Mouse (Mus musculus) heart, adult 2 months (tissue): ENCODE measurements around the gene Ugt1a6a. TPM values are rescaled to one million over a fixed set of nuclear protein-coding genes. Genes with fewer than 3 reads are reported as not detected.

ENCODE experiments used
- DNase-seq, 2 experiments: peaks; one replicate each; pipeline ENCODE4 v3.0.0; 2021
- H3K27ac ChIP-seq: fragments of 200-600 bp; 2 replicates; pipeline ENCODE4 v1.8.1; 2022
- H3K27me3 ChIP-seq: fragments of 200-500 bp; 2 replicates; pipeline ENCODE4 v1.6.1; 2012; ENCODE audit warnings: mild to moderate bottlenecking, low read length, inconsistent platforms, mixed read lengths; ENCODE audit not compliant: control insufficient read depth, insufficient read depth
- H3K36me3 ChIP-seq: fragments of 200-500 bp; 2 replicates; pipeline ENCODE4 v1.6.1; 2012; ENCODE audit warnings: low read length, inconsistent platforms; ENCODE audit not compliant: control insufficient read depth, insufficient read depth
- H3K4me1 ChIP-seq: fragments of 200-500 bp; 2 replicates; pipeline ENCODE4 v1.6.1; 2011; ENCODE audit warnings: low read length; ENCODE audit not compliant: control insufficient read depth, insufficient read depth
- H3K4me3 ChIP-seq: fragments of 200-600 bp; 2 replicates; pipeline ENCODE4 v1.8.1; 2022
- H3K79me2 ChIP-seq: fragments of 200-500 bp; replicated peaks from 2 replicates; pipeline ENCODE4 v1.6.1; 2012; ENCODE audit warnings: mild to moderate bottlenecking, inconsistent platforms, low read length, moderate library complexity, mixed read lengths; ENCODE audit not compliant: control insufficient read depth, insufficient read depth
- H3K9ac ChIP-seq: fragments of 200-500 bp; 2 replicates; pipeline ENCODE4 v1.6.1; 2012; ENCODE audit warnings: low read depth, mild to moderate bottlenecking, control low read depth, inconsistent platforms, low read length, mixed read lengths
- CTCF ChIP-seq: fragments of 200-600 bp; IDR thresholded peaks from 2 replicates; pipeline ENCODE4 v1.8.1; 2022; ENCODE audit warnings: antibody characterized with exemption, mild to moderate bottlenecking, moderate library complexity
- EP300 ChIP-seq: fragments of 200-500 bp; IDR thresholded peaks from 2 replicates; pipeline ENCODE4 v1.6.1; 2011; ENCODE audit warnings: low read depth, low read length, control low read depth; ENCODE audit not compliant: insufficient read depth
- POLR2A ChIP-seq: fragments of 200-500 bp; IDR thresholded peaks from 2 replicates; pipeline ENCODE4 v1.6.1; 2011; ENCODE audit warnings: mild to moderate bottlenecking, low read depth, low read length, control low read depth; ENCODE audit not compliant: insufficient read depth
- WGBS: fragments of 180-500 bp; shearing (Covaris S2); methylation state at CpG from one replicate; pipeline ENCODE4 v1.1.7; 2018; 5-methylcytosine and 5-hydroxymethylcytosine counted together
- intact Hi-C: fragments of 180-260 bp; cut with DNase I; formaldehyde crosslinking; loops from one replicate; pipeline ENCODE4 v1.15.1; 2025
- polyA plus RNA-seq: library from polyadenylated mRNA; depleted of rRNA; stranded (reverse); fragments of >200 nt; gene quantifications from 2 replicates; pipeline ENCODE4 v1.2.3, GENCODE M21; 2012
- total RNA-seq, 2 experiments: library from RNA; stranded (reverse); gene quantifications; 2 replicates each; pipeline ENCODE4 v1.2.3; 2021

The Ugt1a6a gene
- total and polyA plus RNA-seq, 3 experiments = 2.1 to 3.7 (median 2.4) TPM

DNA sequence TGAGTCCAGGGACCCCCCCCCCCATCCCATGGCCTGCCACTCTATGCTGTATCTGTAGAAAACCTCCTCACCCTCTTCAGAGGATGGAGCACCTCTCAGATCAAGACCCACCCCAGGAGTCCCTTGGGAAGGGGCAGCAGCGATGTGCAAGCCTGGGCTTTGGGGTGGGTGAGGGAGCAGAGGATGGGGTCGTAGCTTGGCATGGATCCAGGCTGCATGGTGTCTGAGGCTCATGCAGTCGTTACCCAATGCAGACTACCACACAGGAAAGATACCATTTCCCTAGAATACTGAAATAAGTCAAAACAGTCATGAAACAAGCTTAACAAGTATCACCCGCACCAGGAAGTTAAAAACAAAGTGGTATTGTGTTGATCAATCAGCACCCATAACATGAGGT lies 114.0 kb downstream of the Ugt1a6a start:
- Histone ChIP-seq H3K36me3 (no peaks in the 10 kb centered on the region), H3K4me3 (no peak overlapping the region), H3K27ac (no peak overlapping the region), H3K79me2 (no peaks in the 10 kb centered on the region), H3K27me3 (no peaks in the 10 kb centered on the region), H3K9ac (no peak overlapping the region), H3K4me1 (no peaks in the 10 kb centered on the region)
- 54% methylated on average over 4 of the region's 4 CpGs for WGBS
- TF ChIP-seq POLR2A = no peak
- no peak for TF ChIP-seq EP300
- TF ChIP-seq CTCF = no peak
- DNase-seq = no peak
- intact Hi-C loops = no loop called here

DNA sequence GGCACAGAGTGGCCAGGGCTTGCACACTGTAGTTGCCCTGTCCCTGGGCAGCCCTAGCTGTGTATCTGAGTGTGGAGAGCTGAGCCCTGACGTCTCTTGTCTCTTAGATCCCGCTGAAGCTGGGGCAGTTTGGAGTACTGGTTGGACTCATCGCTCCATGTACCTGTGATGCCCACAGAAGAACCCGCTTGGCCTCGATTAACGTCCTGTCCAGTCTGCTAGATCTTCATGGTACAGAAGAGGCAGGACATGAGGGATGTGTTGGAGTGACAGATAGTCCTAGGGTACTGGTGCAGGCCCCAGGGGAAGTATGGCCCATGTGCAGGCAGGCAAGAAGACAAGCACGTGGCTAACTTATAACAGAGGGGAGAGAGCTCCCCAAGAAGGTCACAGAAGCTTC lies 115.0 kb downstream of the Ugt1a6a start:
- no peaks in the 10 kb centered on the region for H3K36me3 ChIP-seq
- intact Hi-C loops = no loop called here
- DNase-seq = no peak
- no peak overlapping the region for H3K9ac ChIP-seq
- H3K79me2 ChIP-seq = no peaks in the 10 kb centered on the region
- H3K4me1 ChIP-seq = no peaks in the 10 kb centered on the region
- H3K4me3 ChIP-seq = no peak overlapping the region
- no peaks in the 10 kb centered on the region for H3K27me3 ChIP-seq
- H3K27ac ChIP-seq = no peak overlapping the region
- TF ChIP-seq POLR2A (no peak), EP300 (no peak), CTCF (no peak)
- WGBS = 70% methylated on average over 7 of the region's 7 CpGs

DNA sequence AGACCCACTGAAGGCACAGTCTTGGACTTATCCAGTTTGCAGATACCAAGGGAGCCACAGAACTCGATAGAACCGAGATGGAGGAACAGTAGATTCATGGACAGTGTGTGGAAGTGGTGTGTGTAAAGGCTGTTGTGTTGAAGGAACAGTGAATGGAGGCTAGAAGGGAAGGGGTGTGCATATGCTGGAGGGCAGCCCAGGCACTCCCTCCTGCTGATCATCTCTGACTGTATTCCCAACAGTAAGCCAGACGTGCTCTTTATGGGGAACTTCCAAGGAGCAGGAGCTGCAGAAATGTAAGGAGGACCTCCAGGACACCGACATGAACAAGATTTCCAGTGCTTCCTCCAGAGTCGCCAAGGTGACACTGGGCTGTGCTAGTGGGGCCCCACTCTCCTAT lies 115.4 kb downstream of the Ugt1a6a start:
- TF ChIP-seq POLR2A = no peak
- TF ChIP-seq EP300 = no peak
- TF ChIP-seq CTCF = no peak
- Histone ChIP-seq H3K4me1 (no peaks in the 10 kb centered on the region), H3K27me3 (no peaks in the 10 kb centered on the region), H3K36me3 (no peaks in the 10 kb centered on the region), H3K79me2 (no peaks in the 10 kb centered on the region), H3K4me3 (no peak overlapping the region), H3K9ac (no peak overlapping the region), H3K27ac (no peak overlapping the region)
- intact Hi-C loops = no loop called here
- DNase-seq = no peak
- WGBS = 71% methylated on average over 5 of the region's 5 CpGs

DNA sequence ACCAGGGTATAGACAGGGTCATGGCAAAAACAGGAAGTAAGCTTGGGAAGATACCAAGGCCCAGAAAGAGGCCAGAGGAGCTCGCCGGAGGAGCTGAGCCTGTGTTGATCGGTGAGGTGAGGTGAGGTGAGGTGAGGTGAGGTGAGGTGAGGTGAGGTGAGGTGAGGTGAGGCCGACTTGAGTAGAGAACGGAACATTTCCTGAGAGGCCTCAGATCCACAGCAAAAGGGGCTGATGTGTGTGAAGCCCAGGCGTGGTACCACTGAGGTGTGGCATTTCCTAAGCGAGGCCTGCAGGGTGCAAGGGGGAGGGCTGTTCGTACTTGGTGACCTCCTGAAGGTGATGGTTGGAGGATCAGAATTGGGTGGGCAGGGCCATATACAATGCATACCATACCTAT lies 118.5 kb downstream of the Ugt1a6a start:
- no peak for DNase-seq
- H3K4me1 ChIP-seq = no peaks in the 10 kb centered on the region
- H3K27me3 ChIP-seq = no peaks in the 10 kb centered on the region
- H3K4me3 ChIP-seq = no peak overlapping the region
- H3K79me2 ChIP-seq = no peaks in the 10 kb centered on the region
- intact Hi-C loops = no loop called here
- 66% methylated on average over 8 of the region's 8 CpGs for WGBS
- no peak overlapping the region for H3K27ac ChIP-seq
- H3K36me3 ChIP-seq = no peaks in the 10 kb centered on the region
- no peak overlapping the region for H3K9ac ChIP-seq
- TF ChIP-seq EP300 (no peak), CTCF (no peak), POLR2A (no peak)

DNA sequence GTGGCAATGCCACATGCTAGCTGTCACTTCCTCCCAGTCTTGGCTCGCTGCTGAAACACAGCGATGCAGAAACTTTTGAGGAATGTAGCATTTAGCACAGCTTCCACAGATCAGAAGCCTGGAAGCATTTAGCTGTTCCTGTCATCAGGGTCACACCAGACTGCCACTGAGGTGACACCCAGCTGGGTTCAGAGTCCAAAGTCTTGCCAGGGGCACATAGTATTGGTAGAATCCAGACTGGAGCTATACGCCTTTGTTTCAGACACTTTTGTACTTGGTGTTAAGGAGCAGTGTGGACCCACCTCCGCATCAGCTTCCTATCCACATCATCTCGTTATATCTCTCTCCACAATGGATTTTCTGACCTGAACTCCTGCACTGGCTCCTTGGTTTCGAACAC lies 118.9 kb downstream of the Ugt1a6a start:
- Histone ChIP-seq H3K27ac (no peak overlapping the region), H3K4me3 (no peak overlapping the region), H3K36me3 (no peaks in the 10 kb centered on the region), H3K27me3 (no peaks in the 10 kb centered on the region), H3K9ac (no peak overlapping the region), H3K79me2 (no peaks in the 10 kb centered on the region), H3K4me1 (no peaks in the 10 kb centered on the region)
- no peak for DNase-seq
- intact Hi-C loops = no loop called here
- WGBS = 60% methylated on average over 6 of the region's 6 CpGs
- TF ChIP-seq POLR2A (no peak), CTCF (no peak), EP300 (no peak)

DNA sequence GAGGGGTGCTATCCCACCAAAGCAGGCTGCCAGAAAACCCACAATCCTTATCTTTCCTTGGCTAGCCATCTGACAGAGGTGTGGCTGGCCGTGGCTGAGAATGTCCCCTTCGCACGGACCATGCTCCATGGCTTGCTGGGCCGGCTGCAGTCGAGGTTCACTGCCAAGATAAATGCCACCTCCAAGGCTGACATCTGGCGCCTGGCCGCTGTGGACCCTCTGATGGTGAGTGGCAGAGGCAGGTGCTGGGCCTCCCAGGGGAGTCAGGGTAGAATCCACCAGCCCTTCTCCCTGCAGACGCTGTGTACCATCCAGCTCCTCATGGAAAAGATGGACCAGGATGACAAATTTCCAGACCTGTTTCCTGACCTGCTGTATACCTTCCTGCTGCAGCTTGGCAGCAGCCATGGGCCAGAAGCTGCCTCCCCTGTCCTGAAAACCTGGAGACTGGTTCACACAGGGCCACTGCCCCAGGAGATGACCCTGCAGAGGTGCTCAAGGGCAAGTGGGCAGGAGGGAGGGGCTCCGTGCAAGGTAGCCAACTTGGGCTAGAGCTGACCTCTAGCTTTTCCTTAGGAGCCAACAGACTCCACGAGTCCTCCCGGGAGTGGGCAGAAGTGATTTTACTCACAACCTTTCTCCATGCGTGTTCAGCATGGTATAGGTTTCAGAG lies 120.3 kb downstream of the Ugt1a6a start:
- TF ChIP-seq POLR2A = no peak
- no peak for TF ChIP-seq CTCF
- TF ChIP-seq EP300 = no peak
- peaks cover 3% of the 10 kb centered on the region for H3K4me1 ChIP-seq
- no peak overlapping the region for H3K27ac ChIP-seq
- H3K4me3 ChIP-seq = no peak overlapping the region
- H3K9ac ChIP-seq = no peak overlapping the region
- 80% methylated on average over 12 of the region's 12 CpGs for WGBS
- no peaks in the 10 kb centered on the region for H3K79me2 ChIP-seq
- no peak for DNase-seq
- H3K27me3 ChIP-seq = no peaks in the 10 kb centered on the region
- intact Hi-C loops = no loop called here
- no peaks in the 10 kb centered on the region for H3K36me3 ChIP-seq
